Mouse (Mus musculus) large intestine, adult 2 months (tissue): ENCODE measurements around the gene Pigv. TPM values are rescaled to one million over a fixed set of nuclear protein-coding genes. Genes with fewer than 3 reads are reported as not detected.
"Not testable (repeated sequence)": the region's sequence is repeated elsewhere in the genome, so short reads cannot be mapped to it uniquely, and the experiment has no call there.

ENCODE experiments used
- DNase-seq: peaks from one replicate; pipeline ENCODE4 v3.0.0-alpha.2; 2012; ENCODE audit warnings: low read depth, low spot score
- WGBS: fragments of 180-500 bp; shearing (Covaris S2); methylation state at CpG from one replicate; pipeline ENCODE4 v1.1.7; 2018; 5-methylcytosine and 5-hydroxymethylcytosine counted together
- polyA plus RNA-seq: library from polyadenylated mRNA; depleted of rRNA; stranded (reverse); fragments of >200 nt; gene quantifications from 2 replicates; pipeline ENCODE4 v1.2.3, GENCODE M21; 2012

Gene Pigv
- polyA plus RNA-seq, 1 experiment, result 11.2 TPM

GRCm38 (mm10) chr4:133673666-133674330, 1.4 kb upstream of the Pigv start:
- DNase-seq, result no peak
- 19% methylated on average over 10 of the region's 10 CpGs for WGBS

- DNase-seq, result no peak
- WGBS, result under 1% methylated on average over 24 of the region's 24 CpGs
These were observed 599 bp upstream of the Pigv start for GRCm38 (mm10) chr4:133672845-133673647.

GRCm38 (mm10) chr4:133671184-133671880, 1.1 kb downstream of the Pigv start:
- DNase-seq, result no peak
- WGBS, result under 1% methylated on average over 13 of the region's 13 CpGs

- no peak for DNase-seq
- 55% methylated on average over 6 of the region's 6 CpGs for WGBS
These were observed 2.7 kb downstream of the Pigv start for GRCm38 (mm10) chr4:133669652-133670210.

- DNase-seq, result no peak
- WGBS, result 86% methylated on average over 3 of the region's 3 CpGs
These were observed 3.9 kb downstream of the Pigv start for GRCm38 (mm10) chr4:133668537-133668936.

GRCm38 (mm10) chr4:133666199-133666598, 6.2 kb downstream of the Pigv start:
- no peak for DNase-seq
- 82% methylated on average over 6 of the region's 6 CpGs for WGBS

GRCm38 (mm10) chr4:133665118-133665517, 7.3 kb downstream of the Pigv start:
- no peak for DNase-seq
- 67% methylated on average over 11 of the region's 11 CpGs for WGBS

- no peak for DNase-seq
- 53% methylated on average over 8 of the region's 8 CpGs for WGBS
These were observed 9.5 kb downstream of the Pigv start for GRCm38 (mm10) chr4:133662945-133663344.

- no peak for DNase-seq
- 92% methylated on average over 8 of the region's 8 CpGs for WGBS
These were observed 10.0 kb downstream of the Pigv start for GRCm38 (mm10) chr4:133662421-133662820.

- DNase-seq, result no peak
- WGBS, result 8% methylated on average over 10 of the region's 10 CpGs
These were observed 12.0 kb downstream of the Pigv start for GRCm38 (mm10) chr4:133660193-133661155.

GRCm38 (mm10) chr4:133659497-133660192, 12.8 kb downstream of the Pigv start:
- no peak for DNase-seq
- 8% methylated on average over 15 of the region's 15 CpGs for WGBS

- DNase-seq, result no peak
- WGBS, result 47% methylated on average over 2 of the region's 2 CpGs
These were observed 13.7 kb downstream of the Pigv start for GRCm38 (mm10) chr4:133658729-133659128.

- no peak for DNase-seq
These were observed 14.5 kb downstream of the Pigv start for GRCm38 (mm10) chr4:133657829-133658458.

GRCm38 (mm10) chr4:133656997-133657396, 15.4 kb downstream of the Pigv start:
- DNase-seq, result no peak
- 32% methylated on average over 4 of the region's 4 CpGs for WGBS

More at GRCm38 (mm10) chr4:133657829-133658458, 14.5 kb downstream of the Pigv start:
- WGBS, result 67% methylated on average over 5 of the region's 5 CpGs

- DNase-seq, result no peak
- 60% methylated on average over 4 of the region's 4 CpGs for WGBS
These were observed 16.2 kb downstream of the Pigv start for GRCm38 (mm10) chr4:133656294-133656693.

- 96% methylated on average over 5 of the region's 5 CpGs for WGBS
- DNase-seq, result not testable (repeated sequence)
These were observed 18.4 kb downstream of the Pigv start for GRCm38 (mm10) chr4:133654070-133654469.

- no peak for DNase-seq
- 82% methylated on average over 10 of the region's 10 CpGs for WGBS
These were observed 19.7 kb downstream of the Pigv start for GRCm38 (mm10) chr4:133652746-133653145.

GRCm38 (mm10) chr4:133651986-133652385, 20.5 kb downstream of the Pigv start:
- no peak for DNase-seq
- 54% methylated on average over 4 of the region's 4 CpGs for WGBS
